Mouse (Mus musculus) heart, adult 8-10 months (tissue): ENCODE data around the gene Myo3b. TPM values are rescaled to one million over a fixed set of nuclear protein-coding genes. Genes with fewer than 3 reads are reported as not detected.
A peak's percentile ranks its signal among the peaks of the same experiment; 100 is the strongest.
"Not testable (repeated sequence)": the region's sequence is repeated elsewhere in the genome, so short reads cannot be mapped to it uniquely, and the experiment has no call there.

Experiments used
- DNase-seq: peaks from one replicate; pipeline ENCODE4 v3.0.0; 2022; ENCODE audit warnings: low spot score
- total RNA-seq, 4 experiments: library from RNA; stranded (reverse); gene quantifications; 2 replicates each; pipeline ENCODE4 v1.2.4; 2022

The Myo3b gene
- total RNA-seq, 4 experiments from 2014 or later = 0.05 to 0.16 (median 0.12) TPM

DNA sequence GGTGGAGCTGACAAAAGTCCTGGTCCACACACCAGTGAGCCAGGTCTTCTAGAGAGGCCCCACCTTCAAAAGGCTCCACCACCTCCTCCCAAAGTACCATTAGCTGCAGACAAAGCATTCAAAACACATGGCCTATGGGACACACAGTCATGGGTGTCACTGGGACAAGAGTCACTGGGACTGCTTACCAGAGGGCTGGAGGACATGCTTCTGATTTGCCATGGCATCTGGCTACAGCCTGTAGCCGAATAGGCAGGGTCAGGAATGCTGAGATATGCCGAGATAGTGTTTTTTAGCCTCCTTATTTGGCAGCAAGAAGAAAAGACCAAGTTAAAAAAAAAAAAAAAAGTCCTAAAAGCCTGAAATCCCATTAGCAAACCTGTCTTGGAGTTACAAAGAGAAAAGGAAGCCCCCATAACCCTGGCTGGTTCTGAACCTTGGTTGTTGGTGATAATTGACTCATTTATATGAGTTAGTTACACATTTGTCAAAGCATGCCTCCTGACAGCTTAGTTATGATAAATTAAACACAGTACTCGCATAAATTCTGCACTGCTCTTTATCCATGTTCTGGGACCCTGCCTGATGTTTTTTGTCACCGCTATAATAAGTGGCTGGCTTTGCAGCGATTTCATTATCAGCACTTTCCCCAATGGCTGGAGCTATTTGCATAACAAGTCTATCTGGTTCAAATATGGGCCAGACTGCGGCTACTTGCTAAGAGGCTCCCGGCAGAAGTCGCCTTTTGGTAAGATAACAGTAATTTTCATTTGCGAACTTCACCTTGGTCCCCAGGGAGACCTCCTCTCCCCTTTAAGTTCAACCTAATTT lies 156.7 kb downstream of the Myo3b start:
- no peak for DNase-seq

- DNase-seq = no peak
Observed at GRCm38 (mm10) chr2:70201796-70202555, 163.1 kb downstream of the Myo3b start.

DNA sequence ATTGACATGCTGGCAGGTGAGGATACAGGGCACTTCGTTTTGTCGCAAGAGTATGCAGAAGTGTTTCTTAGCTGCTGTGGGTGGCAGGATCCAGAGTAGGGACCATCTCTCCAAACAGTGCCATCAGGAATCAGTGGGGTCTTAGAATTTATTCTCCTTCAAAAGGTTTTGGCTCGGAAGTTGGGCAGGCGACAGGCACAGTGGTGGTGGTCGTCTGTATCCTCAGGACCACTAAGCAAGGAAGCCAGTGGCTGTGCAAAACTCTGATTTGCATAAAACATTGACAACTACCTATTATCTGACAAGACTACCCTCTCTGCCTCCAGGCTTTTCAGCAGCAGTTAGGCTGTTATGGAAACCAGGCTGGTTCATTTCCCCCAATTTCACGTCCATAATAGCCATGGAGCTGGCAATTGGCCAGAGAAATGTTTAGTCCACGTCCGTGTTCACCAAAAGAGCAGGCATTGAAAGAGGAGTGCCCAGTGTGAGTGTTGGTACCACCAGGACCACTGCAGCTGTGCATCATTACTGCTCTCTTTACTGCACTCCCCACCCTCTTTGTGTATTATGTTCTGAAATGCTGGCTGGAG lies 163.7 kb downstream of the Myo3b start:
- DNase-seq = no peak

GRCm38 (mm10) chr2:70208411-70208810 lies 169.5 kb downstream of the Myo3b start:
- no peak for DNase-seq

GRCm38 (mm10) chr2:70209790-70210189 lies 170.9 kb downstream of the Myo3b start:
- no peak for DNase-seq

- DNase-seq = no peak
Observed at GRCm38 (mm10) chr2:70210427-70211332, 171.8 kb downstream of the Myo3b start.

- no peak for DNase-seq
Observed at GRCm38 (mm10) chr2:70214401-70214800, 175.5 kb downstream of the Myo3b start.

GRCm38 (mm10) chr2:70217800-70218199 lies 178.9 kb downstream of the Myo3b start:
- no peak for DNase-seq

GRCm38 (mm10) chr2:70218469-70218868 lies 179.5 kb downstream of the Myo3b start:
- no peak for DNase-seq

- peak; percentile 4 for DNase-seq
Observed at GRCm38 (mm10) chr2:70226679-70227078, 187.8 kb downstream of the Myo3b start.

DNA sequence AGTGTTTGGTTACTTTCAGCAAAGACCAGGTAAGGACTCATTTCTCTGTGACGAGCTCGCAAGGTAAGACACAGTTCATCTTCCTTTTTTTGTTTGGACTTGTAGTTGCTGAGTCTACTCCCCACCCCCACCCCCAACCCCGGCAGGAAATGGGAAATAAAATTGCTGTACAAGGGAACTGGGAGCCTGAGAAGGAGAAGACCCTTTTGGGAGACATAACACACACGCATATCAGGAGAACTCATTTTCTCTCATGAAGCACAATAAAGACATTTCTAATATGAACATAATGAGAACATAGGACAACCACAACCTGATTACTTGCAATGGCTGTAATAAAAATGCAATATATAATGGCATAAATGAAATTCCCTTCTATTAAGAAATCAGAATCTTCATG lies 195.5 kb downstream of the Myo3b start:
- DNase-seq = not testable (repeated sequence)

GRCm38 (mm10) chr2:70245981-70246380 lies 207.1 kb downstream of the Myo3b start:
- DNase-seq = no peak

DNA sequence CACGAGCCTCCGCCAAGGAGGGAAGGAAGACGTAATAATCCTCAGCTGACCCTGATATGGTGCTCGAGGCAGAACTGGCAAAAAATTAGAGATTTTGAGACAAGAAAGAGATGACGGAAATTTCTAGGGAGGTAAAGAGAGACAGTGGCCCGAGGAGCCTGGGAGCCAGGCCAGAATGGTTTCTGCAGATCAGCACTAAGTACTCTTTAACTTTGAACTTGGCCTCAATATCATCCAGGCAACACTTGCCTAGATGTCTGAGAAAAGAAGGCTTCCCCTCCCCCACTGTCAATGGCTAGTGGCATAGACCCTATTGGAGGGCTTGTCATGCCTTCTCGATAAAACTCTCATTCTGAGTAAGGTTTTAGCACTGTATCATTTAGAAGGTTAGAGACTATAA lies 209.7 kb downstream of the Myo3b start:
- no peak for DNase-seq

- DNase-seq = no peak
Observed at GRCm38 (mm10) chr2:70249872-70250271, 210.9 kb downstream of the Myo3b start.

DNA sequence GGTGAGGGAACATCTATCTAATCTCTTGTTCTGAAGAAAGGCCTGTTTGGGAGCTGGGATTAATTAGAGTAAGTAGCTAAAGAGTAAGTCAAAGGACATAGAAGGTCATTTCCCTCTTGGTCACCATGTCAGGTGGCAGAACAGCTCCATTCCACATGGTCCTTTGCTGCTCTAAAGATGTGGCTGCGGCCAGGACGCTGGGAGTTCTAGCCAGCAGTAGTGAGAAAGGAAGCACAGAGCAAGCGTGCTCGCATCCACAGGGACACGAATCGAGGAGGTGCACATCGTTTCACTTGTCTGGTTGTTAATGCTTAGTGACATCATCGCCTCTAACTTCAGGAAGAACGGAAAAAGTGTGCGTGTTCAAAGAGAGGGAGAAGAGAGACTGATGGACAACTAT lies 212.3 kb downstream of the Myo3b start:
- DNase-seq = no peak

DNA sequence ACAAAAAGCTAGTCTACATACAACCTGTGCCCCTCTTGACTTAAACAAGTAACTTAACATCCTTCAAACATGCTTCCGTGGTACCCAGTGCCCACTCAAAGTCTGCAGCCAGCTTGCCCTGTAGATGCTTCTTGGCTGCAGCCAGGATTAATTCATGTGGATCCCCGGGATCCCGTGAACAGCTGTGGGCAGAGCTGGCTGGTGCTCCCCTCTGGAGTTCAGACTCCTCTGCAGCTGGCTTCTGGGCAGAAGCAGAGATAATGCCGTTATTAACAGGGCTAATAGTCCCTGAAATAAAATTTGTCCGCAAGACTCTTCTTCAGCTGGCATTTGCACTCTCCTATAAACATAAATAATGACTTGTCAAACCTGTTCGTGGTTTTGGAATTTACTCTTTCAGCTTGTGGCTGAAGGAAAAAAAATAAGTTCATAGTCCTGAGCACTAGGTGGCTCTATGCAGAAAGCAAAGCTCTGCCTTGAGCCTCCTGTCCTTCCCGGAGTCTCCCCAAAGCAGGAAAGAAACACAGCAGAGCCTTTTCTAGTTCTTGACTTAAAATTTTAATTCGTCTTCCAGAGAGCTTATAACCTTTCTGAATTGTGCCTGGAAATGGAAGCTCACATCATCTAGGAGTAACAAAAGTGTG lies 220.6 kb downstream of the Myo3b start:
- no peak for DNase-seq

DNA sequence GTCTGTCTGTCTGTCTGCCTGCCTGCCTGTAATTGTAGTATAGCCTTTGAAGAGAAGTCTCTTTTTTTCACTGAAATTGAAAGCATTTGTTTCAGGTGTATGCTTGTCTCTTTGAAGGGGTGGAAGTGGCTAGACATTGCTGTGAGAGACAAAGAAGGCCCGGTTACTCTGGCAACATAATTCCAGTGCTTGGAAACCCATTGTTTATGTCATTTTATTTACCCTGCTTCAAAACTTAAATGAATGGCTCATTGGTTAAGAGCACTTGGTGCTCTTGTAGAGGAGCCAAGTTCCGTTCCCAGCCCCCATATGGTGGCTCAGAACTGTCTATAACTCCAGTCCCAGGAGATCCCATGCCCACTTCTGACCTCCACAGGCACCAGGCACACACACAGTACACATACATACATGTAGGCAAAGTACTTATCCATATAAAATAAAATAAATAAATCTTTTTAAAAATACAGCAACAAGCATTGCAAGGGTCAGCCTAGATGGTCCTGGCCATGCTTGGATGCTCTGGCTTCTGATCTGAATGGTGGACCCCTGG lies 221.8 kb downstream of the Myo3b start:
- DNase-seq = no peak

GRCm38 (mm10) chr2:70261703-70262564 lies 223.0 kb downstream of the Myo3b start:
- no peak for DNase-seq

GRCm38 (mm10) chr2:70262565-70263082 lies 223.7 kb downstream of the Myo3b start:
- no peak for DNase-seq
